Mouse (Mus musculus): ENCODE results near the gene Psma5. TPM values are rescaled to one million over a fixed set of nuclear protein-coding genes. Genes with fewer than 3 reads are reported as not detected.

The Psma5 gene
- total RNA-seq, 2 experiments from 2014 or later, result 64.2 to 66.3 TPM

Other genes with a start within 250 kb of the Psma5 start
- 10 to 100 TPM; 84.0 to 90.4 TPM for gene Gstm1, start 239.0 kb upstream of the Psma5 start, total RNA-seq (2021)
- gene Gstm4, start 212.0 kb upstream of the Psma5 start, total RNA-seq (2021), result 10 to 100 TPM; 11.4 to 12.0 TPM
- gene Ampd2, start 170.3 kb upstream of the Psma5 start, total RNA-seq (2021), result 1 to 10 TPM; 4.8 to 7.2 TPM
- gene Gnat2, start 164.1 kb upstream of the Psma5 start, total RNA-seq (2021), result under 1 TPM in 1 of 2 experiments, not detected in 1; 0.23 TPM
- 10 to 100 TPM; 17.7 to 22.6 TPM for gene Gnai3, start 110.8 kb upstream of the Psma5 start, total RNA-seq (2021)
- under 1 TPM in 1 of 2 experiments, not detected in 1; 0.18 TPM for gene Gpr61, start 102.0 kb upstream of the Psma5 start, total RNA-seq (2021)
- 10 to 100 TPM; 23.9 to 31.1 TPM for gene Amigo1, start 70.6 kb upstream of the Psma5 start, total RNA-seq (2021)
- 1 to 10 TPM; 2.3 to 2.9 TPM for gene Cyb561d1, start 55.7 kb upstream of the Psma5 start, total RNA-seq (2021)
- gene Atxn7l2, start 46.0 kb upstream of the Psma5 start, total RNA-seq (2021), result 1 to 10 TPM; 7.3 to 7.6 TPM
- 1,000 to 10,000 TPM in 1 of 2 experiments, 100 to 1,000 TPM in 1; 987 to 1,055 TPM for gene Sypl2, start 30.3 kb upstream of the Psma5 start, total RNA-seq (2021)
- 10 to 100 TPM; 44.5 to 44.6 TPM for gene Sort1, start 27.2 kb downstream of the Psma5 start, total RNA-seq (2021)
- under 1 TPM; 0.27 to 0.35 TPM for gene Mybphl, start 108.0 kb downstream of the Psma5 start, total RNA-seq (2021)
- gene Psrc1, start 126.9 kb downstream of the Psma5 start, total RNA-seq (2021), result 1 to 10 TPM in 1 of 2 experiments, under 1 TPM in 1; 0.53 to 1.1 TPM
- 1 to 10 TPM; 3.1 TPM for gene Celsr2, start 158.6 kb downstream of the Psma5 start, total RNA-seq (2021)
- 100 to 1,000 TPM; 115 to 120 TPM for gene Sars, start 188.3 kb downstream of the Psma5 start, total RNA-seq (2021)

Data from gastrocnemius, postnatal 14 days (tissue).